Mouse (Mus musculus) gastrocnemius, postnatal 25 days (tissue): ENCODE measurements around the gene Slc4a11. TPM values are rescaled to one million over a fixed set of nuclear protein-coding genes. Genes with fewer than 3 reads are reported as not detected.
"Not testable (repeated sequence)": the region's sequence is repeated elsewhere in the genome, so short reads cannot be mapped to it uniquely, and the experiment has no call there.

ENCODE experiments used
- DNase-seq: peaks from one replicate; pipeline ENCODE4 v3.0.0; 2022
- total RNA-seq, 2 experiments: library from RNA; stranded (reverse); gene quantifications; 1 replicate in 1 of 2; 2 replicates in 1 of 2; pipeline ENCODE4 v1.2.3; 2021

The Slc4a11 gene
- total RNA-seq, 2 experiments from 2014 or later: 0.35 TPM; not detected in 1

- no peak for DNase-seq
These were observed 17.4 kb downstream of the Slc4a11 start for GRCm38 (mm10) chr2:130679899-130680298.

GRCm38 (mm10) chr2:130679154-130679553 lies 18.2 kb downstream of the Slc4a11 start:
- no peak for DNase-seq

GRCm38 (mm10) chr2:130677211-130677610 lies 20.1 kb downstream of the Slc4a11 start:
- DNase-seq: no peak

- DNase-seq: peak; percentile 86
These were observed 29.8 kb downstream of the Slc4a11 start, which contains the start of gene Itpa for GRCm38 (mm10) chr2:130667559-130667958. Itpa (plus strand) TSS chr2:130667610.

- DNase-seq: peak; percentile 92
These were observed 33.1 kb downstream of the Slc4a11 start, which contains the start of gene Ddrgk1 for GRCm38 (mm10) chr2:130664102-130664701. Ddrgk1 (minus strand) TSS chr2:130664659.

- no peak for DNase-seq
These were observed 34.0 kb downstream of the Slc4a11 start for GRCm38 (mm10) chr2:130663342-130663741.

GRCm38 (mm10) chr2:130658530-130658929 lies 38.8 kb downstream of the Slc4a11 start:
- DNase-seq: no peak

- no peak for DNase-seq
These were observed 39.8 kb downstream of the Slc4a11 start for GRCm38 (mm10) chr2:130657541-130657940.

- DNase-seq: no peak
These were observed 40.8 kb downstream of the Slc4a11 start for GRCm38 (mm10) chr2:130656536-130656935.

- DNase-seq: no peak
These were observed 41.5 kb downstream of the Slc4a11 start for GRCm38 (mm10) chr2:130655660-130656339.

- DNase-seq: no peak
These were observed 43.6 kb downstream of the Slc4a11 start for GRCm38 (mm10) chr2:130653760-130654159.

GRCm38 (mm10) chr2:130653303-130653702 lies 44.0 kb downstream of the Slc4a11 start:
- no peak for DNase-seq

- not testable (repeated sequence) for DNase-seq
These were observed 48.3 kb downstream of the Slc4a11 start for GRCm38 (mm10) chr2:130649028-130649427.

GRCm38 (mm10) chr2:130645198-130645597 lies 52.1 kb downstream of the Slc4a11 start:
- no peak for DNase-seq

- peak; percentile 95 for DNase-seq
These were observed 54.5 kb downstream of the Slc4a11 start, which contains the start of gene Lzts3 for GRCm38 (mm10) chr2:130642684-130643369. Lzts3 (minus strand) TSS chr2:130642803.

GRCm38 (mm10) chr2:130642197-130642660 lies 55.1 kb downstream of the Slc4a11 start:
- peak; percentile 25 for DNase-seq

GRCm38 (mm10) chr2:130641351-130642025 lies 55.8 kb downstream of the Slc4a11 start:
- DNase-seq: no peak

- DNase-seq: no peak
These were observed 58.0 kb downstream of the Slc4a11 start for GRCm38 (mm10) chr2:130639276-130639675.

GRCm38 (mm10) chr2:130638101-130638611 lies 59.2 kb downstream of the Slc4a11 start:
- no peak for DNase-seq

GRCm38 (mm10) chr2:130635847-130636246 lies 61.5 kb downstream of the Slc4a11 start:
- no peak for DNase-seq

- DNase-seq: no peak
These were observed 62.4 kb downstream of the Slc4a11 start for GRCm38 (mm10) chr2:130634739-130635411.
